Mouse (Mus musculus) CH12F3 (cell line): Measurements from ENCODE around the gene Gnpnat1.

Source experiments
- in situ Hi-C: fragments of 300-500 bp; cut with MboI; formaldehyde crosslinking; loops from 2 replicates; pipeline ENCODE4 v1.14.3; 2020; ENCODE audit warnings: low sequenced_read_pairs

Gene Gnpnat1

DNA sequence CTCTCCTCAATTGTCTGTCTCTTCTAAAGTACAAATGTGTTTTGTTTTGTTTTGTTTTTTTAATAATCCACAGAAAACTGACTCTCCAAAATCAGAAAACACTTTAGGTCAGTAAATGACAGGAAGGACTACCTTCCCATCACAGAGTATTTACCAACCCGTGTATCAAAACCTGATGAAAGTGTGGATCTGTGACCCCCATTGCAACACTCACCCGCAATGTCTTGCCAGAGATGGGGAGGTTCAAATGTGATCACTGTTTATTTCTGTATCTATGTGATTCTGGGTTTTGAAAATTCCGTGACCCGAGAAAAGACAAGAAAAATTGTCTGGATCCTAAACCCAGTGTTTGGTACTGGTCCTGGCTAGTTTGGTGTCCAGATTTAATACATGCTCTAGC, 11.6 kb upstream of the Gnpnat1 start:
- in situ Hi-C loops, result no loop called here

DNA sequence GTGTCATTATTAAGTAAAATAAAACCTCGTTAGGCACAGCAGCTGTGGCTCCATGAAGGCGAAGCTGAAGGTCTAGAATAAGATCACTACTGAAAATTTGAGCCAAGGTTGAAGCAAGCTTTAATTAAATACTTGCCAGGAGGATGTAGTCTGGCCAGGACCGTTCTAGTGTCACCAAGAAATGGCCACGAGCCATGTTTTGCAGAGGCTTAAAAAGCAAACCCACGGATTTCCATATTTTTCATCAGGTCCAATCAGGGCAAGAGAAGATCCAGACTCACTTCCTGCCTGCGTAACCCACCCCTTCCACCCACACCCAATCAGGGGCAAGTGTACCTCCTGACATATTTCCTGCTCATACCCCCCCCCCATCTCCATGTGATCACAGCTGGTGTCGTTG, 1.1 kb downstream of the Gnpnat1 start:
- in situ Hi-C loops, result no loop called here

DNA sequence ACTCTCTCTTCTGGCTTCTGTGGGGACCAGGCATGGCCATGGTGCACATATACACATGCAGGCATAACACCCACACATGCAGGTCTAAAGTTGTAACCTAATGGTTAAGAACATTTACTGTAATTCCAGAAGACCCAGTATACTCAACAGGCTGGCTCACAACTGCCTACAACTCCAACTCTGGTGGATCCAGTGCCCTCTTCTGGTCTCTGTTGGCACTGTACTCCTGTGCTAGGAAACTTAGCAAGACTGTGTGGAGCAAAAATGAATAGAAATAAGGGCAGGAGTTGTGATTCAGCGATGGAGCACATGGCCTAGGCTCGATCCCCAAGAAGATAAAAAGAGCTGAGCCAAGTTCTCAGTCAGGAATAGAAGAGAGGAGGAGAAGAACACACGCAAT, 4.9 kb downstream of the Gnpnat1 start:
- in situ Hi-C loops, result no loop called here

DNA sequence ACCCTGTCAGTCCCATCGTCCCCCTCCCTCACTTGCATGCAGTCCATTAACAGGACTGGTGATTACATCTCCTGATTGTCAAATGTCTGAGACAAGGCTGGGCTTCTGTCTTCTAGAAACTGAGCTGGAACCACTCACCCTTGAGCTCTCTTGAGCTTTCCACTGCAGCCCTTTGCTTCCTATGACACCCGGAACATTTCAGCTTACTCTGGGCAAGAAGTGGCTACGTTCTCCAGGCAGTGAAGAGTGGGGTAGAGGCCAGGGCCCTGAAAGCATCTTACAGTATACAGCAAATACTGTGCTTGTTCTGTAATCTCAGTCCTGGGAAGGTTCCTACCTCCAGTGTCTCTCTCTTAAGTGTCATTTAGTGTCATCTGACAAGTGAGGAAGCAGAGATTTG, 15.5 kb downstream of the Gnpnat1 start:
- in situ Hi-C loops, result no loop called here

DNA sequence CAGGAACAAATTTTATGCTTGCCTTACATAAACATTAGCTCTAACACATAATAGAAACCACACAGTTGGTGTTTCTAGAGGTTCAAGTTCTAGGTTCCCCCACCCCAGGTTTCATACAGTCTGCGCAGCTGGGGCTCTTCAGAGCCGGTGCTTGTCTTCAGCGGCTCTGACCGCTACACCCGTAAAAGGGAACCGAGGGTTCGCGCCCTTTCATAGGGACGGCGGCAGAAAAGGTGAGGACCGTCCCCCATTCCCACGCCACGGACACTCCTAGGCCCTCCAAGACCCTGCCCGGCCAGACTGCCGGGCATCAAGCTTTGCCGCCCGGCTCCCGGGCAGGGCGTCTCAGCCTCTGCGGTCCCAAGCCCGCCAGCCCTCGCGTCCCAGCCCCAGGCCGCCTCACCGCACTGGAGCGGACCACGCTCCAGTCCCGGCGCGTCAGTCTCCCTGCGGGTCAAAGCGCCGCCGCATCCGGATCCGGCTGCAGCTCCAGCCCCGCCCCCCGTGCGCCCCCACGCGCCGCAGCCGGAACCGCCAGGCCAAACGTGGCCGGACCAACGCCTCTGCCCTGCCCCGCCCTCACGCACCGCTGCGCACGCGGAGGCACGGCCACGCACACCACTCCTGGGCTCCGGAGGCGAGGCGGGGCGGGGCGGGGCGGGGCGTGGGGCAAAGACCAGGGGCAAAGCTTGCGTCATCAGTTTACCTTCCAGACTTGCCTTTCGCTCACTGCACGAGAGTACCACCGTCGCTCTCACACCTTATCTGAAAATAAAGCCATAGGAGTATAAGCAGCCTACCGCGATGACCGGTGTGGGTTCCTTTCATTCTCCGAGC, 16.1 kb downstream of the Gnpnat1 start:
- in situ Hi-C loops, result no loop called here

DNA sequence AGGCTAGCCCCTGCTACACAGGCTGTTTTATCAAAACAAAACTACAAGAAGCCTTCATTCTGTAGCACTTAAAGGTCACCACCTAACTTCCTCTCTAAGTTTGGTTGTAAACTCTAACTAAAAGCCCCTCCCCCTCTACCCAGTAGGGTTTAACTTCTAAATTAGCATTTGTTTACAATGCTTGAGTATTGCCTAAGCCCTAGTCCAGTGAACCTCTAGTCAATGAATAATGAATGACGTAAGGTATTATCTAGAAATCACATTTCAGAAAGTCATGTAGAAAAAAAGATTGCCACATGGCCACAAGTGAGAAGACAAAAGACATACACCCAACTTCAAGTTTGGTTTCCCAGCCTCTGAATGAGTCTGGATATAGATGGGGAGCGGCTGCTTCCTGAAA, 17.2 kb downstream of the Gnpnat1 start:
- in situ Hi-C loops, result no loop called here

DNA sequence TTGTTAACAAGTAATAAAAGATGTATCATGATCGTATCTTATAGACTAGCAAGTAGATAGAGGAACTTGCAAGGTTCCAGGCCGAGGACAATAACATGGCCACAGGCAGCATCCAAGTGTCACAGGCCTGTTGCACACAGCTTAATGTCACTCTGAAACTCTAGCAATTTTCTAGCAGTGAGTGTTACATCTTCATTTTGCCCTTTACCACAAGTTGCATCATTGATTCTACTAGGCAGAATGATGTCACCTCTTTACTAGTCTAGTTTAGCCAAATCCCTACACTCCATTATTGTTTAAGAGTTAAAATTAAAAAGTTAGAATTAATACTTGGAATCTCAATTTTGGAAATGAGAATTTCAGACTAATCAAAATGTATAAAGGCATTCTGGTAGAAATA, 19.1 kb downstream of the Gnpnat1 start:
- in situ Hi-C loops, result no loop called here

DNA sequence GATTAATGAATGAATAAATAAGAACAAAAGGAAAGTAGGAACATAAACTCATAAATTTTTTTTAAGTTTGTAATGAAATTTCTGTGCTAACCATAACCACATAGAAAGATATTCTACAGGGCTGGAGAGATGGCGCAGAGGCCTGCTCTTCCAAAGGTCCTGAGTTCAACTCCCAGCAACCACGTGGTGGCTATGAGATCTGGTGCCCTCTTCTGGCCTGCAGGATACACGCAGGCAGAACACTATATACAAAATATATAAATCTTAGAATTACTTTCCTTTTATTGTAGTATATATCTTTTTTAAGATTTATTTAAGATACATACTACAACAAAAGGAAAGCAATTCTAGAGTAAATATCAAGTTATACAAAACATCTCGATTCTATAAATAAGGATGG, 21.8 kb downstream of the Gnpnat1 start:
- in situ Hi-C loops, result no loop called here

DNA sequence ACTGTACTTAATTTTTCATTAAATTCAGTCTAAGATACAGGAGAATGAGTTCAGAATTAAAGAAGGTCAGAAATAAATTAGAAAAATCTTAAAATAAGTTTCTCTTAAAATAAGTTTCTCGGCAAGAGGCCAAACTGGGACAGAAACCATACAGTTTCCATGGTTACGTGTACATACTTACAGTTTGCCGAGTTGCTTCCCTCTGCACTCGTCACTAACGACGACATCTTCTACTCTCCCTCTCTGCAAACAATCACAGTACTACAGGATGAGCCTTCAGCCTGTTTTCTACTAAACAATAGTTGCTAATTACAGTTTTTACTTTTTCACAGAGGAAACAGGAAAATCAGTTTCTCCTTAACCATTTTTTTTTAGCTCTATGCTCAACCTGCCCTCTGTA, 24.0 kb downstream of the Gnpnat1 start:
- in situ Hi-C loops, result no loop called here

DNA sequence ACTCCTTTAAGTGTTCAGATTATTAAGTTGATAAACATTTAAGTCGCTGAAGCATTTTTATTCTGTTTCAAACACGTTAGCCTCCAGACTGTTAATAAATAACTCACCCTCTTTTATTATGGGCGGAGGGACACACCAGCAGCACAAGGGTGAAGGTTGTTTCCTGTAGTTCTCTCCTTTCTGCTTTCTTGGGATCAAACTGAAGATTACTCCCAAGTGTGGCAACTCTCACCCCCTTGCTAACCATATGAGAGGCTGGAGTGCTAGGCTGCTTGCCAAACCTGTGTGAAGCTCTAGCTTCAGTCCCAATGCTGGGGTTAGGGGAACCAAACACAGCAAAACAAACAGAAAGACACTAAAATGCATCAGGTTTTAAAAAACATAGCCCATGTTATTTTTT, 25.9 kb downstream of the Gnpnat1 start:
- in situ Hi-C loops, result no loop called here

DNA sequence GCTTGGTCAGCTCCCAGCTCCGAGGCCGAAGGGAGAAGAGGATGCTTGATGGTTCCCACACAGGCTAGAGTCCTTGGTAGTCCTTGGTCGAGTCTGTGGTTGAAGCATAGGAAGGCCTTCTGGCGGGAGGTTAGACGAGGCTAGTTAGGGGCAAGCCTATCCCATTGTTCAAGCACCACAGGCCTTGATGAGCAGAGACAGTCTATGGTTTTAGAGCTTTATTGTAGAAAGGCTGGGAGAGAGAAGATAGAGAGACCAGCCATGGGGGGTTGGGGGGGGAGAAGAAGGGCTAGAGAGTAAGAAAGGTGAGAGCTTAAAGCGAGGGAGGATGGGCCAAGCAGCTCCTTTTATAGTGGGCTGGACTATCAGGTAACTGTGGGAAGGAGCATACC, 39.5 kb downstream of the Gnpnat1 start:
- in situ Hi-C loops, result no loop called here

DNA sequence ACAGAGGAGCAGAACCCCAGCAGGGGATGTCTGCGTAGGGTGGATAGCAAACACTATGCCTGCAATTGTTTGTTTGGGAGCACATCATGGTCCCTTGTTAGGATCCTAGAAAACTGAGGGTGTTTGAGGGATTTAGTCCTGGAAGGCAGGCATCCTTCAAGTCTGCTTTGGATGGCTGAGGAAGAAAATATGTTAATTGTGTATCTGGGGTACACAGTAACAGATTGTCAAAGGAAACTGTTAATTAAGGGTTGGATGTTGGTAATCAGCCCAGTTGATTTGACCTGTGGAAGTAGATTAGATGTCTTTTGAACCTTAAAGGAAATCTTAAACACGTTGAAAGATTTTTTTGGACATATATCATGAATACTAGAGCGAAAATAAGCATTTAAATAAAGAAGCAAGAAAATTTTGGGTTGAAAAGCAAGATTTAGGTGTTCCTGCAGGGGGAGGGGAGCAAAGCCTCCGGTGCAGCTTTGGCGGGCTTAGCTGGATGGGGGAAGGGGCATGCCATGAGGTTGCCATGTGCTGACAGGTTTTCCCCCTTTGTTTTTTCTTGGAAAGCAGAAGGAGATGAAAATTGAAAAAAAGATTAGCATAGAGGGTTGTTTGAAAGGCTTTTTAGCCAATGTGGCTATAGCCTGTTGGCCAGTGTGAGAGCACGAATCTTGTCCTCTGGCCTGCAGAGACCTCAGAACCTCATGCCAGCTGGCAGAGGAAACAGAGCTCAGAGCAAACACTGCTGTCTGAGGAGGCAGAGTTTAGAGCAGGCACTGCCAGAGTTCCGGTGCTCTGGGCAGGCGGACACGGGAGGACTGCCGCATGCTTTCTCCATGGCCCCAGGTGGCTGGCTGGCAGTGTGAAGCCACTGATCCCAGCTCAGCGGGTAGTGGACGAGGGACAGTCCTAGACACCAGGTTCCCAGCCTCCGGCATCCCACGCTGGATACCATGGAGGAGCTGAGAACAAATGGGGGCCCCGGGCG, 40.2 kb downstream of the Gnpnat1 start:
- in situ Hi-C loops, result no loop called here

DNA sequence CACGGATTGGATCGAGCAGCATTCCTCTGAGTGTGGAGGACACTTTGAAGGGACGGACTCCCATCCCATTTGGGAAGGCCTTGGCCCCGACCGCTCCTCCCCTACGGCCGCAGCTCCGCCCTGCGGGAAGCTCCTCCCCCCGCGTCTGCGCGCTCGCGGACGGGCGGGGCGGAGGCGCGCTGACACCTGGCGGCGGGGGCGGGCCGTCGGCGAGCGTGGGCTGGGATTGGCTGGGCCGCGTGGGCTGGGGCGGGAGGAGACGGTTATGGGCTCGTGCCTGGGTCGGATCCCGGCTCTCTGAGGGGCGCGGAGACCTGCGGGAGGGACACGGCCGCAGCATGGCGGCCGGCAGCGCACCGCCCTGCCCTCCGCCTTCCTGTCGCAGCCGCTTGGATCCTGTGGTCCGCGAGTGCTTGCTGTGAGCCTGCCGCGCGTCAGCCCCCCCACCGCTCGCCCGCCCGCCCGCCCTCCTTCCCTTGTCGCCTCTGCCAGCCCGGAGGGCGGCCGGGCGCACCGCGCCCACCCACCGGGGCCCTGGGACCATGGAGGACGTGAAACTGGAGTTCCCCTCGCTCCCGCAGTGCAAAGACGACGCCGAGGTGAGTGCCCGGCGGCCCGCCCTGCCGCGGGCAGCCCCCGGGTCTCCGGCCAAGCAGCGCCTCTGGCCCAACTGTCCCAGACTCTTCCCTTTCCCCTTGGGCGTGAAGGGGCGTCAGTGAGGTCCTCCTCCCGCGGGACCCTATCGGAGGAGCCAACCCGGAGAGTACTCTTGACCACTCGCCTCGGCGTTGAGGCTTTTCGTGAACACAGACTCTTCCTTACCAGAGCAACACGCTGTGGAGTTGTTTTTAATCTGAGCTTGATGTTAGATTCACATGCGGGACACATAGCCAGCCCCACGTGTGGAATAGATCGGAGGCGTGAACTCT, 53.5 kb downstream of the Gnpnat1 start, which contains the start of gene Styx:
Gene Styx (plus strand): TSS at position 163 of the 929 bp plus-strand sequence.
- in situ Hi-C loops, result no loop called here

DNA sequence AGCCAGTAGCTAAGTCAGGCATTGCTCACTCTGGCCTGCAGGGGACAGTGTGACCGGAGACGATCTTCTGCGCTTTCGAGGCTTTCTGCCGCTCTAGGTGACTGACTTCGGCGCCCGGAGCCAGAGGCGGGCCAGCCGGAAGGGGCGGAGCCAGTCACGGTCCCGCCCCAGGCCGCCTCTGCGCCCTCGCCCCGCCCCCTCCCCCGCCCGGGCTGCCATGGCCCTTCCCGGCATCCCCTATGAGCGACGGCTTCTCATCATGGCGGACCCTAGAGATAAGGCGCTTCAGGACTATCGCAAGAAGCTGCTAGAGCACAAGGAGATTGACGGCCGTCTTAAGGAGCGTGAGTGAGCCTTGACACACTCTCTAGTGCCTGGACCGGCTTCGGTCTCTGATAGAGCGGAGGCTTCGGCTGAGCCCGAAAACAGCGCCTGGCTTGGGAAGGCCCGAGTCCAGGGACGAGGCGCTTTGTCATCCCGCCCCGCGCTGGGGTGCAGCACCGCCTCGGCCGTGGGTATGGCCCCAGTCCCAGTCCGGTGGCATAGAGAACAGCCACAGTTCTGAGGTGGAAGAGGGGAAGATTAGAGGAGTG, 75.0 kb downstream of the Gnpnat1 start, which contains the start of gene Psmc6:
Gene Psmc6 (plus strand): TSS at position 200 of the 593 bp plus-strand sequence.
- in situ Hi-C loops, result no loop called here

DNA sequence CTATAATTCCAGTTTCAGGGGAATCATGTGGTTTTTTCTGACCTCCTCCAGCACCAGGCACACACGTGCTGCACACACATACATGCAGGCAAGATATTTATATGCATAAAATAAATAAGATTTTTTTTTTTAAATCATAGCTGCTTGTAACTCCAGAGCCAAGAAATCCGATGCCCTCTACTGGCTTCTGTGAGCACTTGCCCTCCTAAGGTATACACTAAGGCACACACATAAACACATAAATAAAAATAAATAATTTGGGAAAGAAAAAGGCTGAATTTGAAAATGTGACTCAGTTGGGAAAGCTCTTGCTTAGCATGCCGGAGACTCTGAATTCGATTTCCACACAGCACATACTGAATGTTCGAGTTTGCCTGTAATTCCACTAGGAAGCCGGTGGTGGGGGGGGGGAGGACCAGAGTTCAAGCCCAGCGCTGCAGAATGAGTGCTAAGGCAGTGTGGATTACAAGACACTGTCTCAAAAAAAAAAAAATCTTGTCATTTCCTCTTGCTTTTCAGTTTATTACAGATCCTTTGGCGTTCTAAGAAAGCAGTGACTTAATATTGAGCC, 75.6 kb downstream of the Gnpnat1 start:
- in situ Hi-C loops, result no loop called here

DNA sequence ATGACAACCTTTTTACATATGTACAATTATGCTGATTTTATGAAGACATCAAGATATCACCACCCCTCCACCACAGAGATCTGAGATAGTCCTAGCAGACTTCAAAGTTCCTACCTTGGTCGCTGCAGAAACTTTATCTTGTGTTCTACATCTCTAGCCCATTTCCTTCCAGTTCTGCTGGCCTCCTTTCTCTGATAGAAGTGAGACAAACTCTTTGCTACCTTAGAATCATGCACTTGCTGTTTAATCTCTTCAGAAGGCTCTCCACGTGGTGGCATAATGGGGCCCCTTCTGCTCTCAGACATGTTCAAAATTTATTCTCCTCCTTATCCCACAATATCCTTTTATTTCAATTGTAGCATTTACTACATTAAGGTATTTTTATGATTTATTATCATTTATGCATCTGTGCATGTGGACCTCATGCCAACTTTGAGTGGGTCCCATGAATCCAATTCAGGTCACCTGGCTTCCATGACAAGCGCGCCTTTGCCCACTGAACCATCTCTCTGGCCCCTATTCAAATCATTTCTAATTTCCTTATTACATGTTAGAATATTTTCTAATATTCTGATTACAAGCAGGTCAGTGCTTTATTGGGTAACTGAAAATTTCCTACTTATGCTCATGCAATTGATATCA, 76.5 kb downstream of the Gnpnat1 start:
- in situ Hi-C loops, result no loop called here
